Mouse (Mus musculus): ENCODE measurements around the gene Stx8. TPM values are rescaled to one million over a fixed set of nuclear protein-coding genes. Genes with fewer than 3 reads are reported as not detected.

Gene Stx8
- polyA plus RNA-seq, 1 experiment from 2014 or later: 16.6 TPM

DNA sequence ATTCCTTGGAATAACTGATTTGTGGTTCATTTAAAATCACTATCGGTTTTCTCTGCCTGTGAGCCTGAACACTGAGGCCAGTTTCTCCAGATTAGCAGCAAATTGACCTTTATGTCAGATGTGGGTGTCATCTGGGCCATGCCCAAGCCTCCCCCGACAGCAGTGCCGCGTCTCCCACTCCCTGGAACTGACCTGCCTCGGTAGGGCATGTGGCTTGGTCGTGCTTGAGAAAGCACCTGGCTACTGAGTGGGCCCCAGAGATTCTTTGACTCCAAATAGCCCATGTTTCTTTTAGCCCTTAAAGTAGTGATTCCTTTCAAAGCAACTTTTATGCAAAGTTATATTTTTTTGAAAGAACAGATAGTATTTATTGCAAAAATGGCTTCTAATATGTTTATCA is 155.3 kb downstream of the Stx8 start:
- no peaks in the 10 kb centered on the region for H3K9me3 ChIP-seq (replicated peaks; ENCODE audit: control insufficient read depth, low read length)
- no peaks in the 10 kb centered on the region for H3K27me3 ChIP-seq (ENCODE audit: control insufficient read depth, insufficient read depth, low read depth, low read length)
- no peaks in the 10 kb centered on the region for H3K4me1 ChIP-seq (ENCODE audit: control insufficient read depth, low read depth, low read length)
- H3K9ac ChIP-seq (ENCODE audit: low read depth, low read length): no peak overlapping the region
- WGBS (ENCODE audit: insufficient replicate concordance): 56% methylated on average over 6 of the region's 6 CpGs
- no peak overlapping the region for H3K4me2 ChIP-seq (ENCODE audit: low read depth, low read length)
- H3K36me3 ChIP-seq (ENCODE audit: control insufficient read depth, insufficient read depth): no peaks in the 10 kb centered on the region
- no peak overlapping the region for H3K4me3 ChIP-seq (ENCODE audit: low read depth, low read length)
- no peak for ATAC-seq (ENCODE audit: low read depth)
- H3K27ac ChIP-seq (ENCODE audit: low read length): no peak overlapping the region

DNA sequence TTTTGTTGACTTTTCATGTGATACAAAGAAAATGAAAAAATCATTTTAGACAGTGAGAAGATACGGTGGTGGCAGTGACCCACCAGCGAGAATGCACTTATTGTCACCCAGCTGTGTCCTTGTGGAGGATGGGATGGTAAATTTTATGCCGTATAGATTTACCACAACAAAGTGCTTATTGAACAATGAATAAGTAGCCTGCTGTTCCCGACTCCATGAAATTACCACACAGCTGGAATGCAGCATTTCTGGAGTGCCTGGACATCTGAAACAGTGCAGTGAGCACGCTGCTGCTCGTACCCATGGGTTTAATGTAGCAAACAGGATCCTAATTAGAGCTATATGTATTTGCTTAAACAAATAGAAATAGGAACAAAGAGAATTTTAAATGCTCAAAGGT is 155.7 kb downstream of the Stx8 start:
- no peak for ATAC-seq (ENCODE audit: low read depth)
- Histone ChIP-seq H3K9ac (ENCODE audit: low read depth, low read length) (no peak overlapping the region), H3K27ac (ENCODE audit: low read length) (no peak overlapping the region), H3K27me3 (ENCODE audit: control insufficient read depth, insufficient read depth, low read depth, low read length) (no peaks in the 10 kb centered on the region), H3K4me2 (ENCODE audit: low read depth, low read length) (no peak overlapping the region), H3K4me1 (ENCODE audit: control insufficient read depth, low read depth, low read length) (no peaks in the 10 kb centered on the region), H3K4me3 (ENCODE audit: low read depth, low read length) (no peak overlapping the region), H3K9me3 (replicated peaks; ENCODE audit: control insufficient read depth, low read length) (no peaks in the 10 kb centered on the region), H3K36me3 (ENCODE audit: control insufficient read depth, insufficient read depth) (no peaks in the 10 kb centered on the region)
- WGBS (ENCODE audit: insufficient replicate concordance): 70% methylated on average over 6 of the region's 6 CpGs

DNA sequence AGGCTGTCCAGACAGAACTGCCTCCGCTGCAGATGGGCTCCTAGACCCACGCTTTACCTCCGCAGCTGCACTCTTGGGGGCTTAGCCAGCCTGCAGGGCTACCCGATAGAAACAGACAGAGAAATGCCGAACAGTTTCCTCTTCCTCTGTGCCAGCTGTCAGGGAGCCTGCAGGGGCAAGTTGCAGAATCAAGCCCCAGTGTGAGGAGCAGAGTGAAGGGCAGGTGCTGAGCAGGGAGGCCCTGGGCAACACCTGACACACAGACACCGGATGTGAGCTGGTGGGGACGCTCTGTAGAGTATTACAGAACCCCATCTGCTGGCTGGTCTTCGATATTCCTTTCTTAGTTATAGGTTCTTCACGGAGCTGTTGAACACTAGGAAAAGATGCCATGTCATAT is 160.1 kb downstream of the Stx8 start:
- no peak overlapping the region for H3K4me3 ChIP-seq (ENCODE audit: low read depth, low read length)
- no peak overlapping the region for H3K4me2 ChIP-seq (ENCODE audit: low read depth, low read length)
- no peak overlapping the region for H3K27ac ChIP-seq (ENCODE audit: low read length)
- H3K9me3 ChIP-seq (replicated peaks; ENCODE audit: control insufficient read depth, low read length): no peaks in the 10 kb centered on the region
- no peaks in the 10 kb centered on the region for H3K4me1 ChIP-seq (ENCODE audit: control insufficient read depth, low read depth, low read length)
- no peaks in the 10 kb centered on the region for H3K36me3 ChIP-seq (ENCODE audit: control insufficient read depth, insufficient read depth)
- no peak for ATAC-seq (ENCODE audit: low read depth)
- H3K9ac ChIP-seq (ENCODE audit: low read depth, low read length): no peak overlapping the region
- WGBS (ENCODE audit: insufficient replicate concordance): 70% methylated on average over 9 of the region's 9 CpGs
- no peaks in the 10 kb centered on the region for H3K27me3 ChIP-seq (ENCODE audit: control insufficient read depth, insufficient read depth, low read depth, low read length)

DNA sequence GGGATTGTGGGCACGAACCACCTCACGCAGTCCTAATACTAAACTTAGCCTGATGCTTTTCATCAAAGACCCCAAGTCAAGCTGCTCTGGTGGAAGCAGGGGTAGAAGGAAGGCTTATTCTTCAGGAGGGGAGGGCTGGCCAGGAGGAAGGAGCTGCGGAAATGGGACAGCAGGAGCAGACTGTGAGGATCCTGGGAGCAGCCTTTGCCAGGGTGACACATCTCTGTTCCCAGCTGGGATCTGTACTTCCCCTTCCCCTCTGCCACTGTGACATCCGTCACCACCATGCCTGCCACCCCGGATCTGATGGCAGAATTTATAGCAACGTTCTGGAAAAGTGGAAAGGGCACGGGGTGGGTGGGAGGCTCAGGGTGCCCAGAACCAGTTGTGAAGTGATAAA is 168.5 kb downstream of the Stx8 start:
- no peak overlapping the region for H3K4me2 ChIP-seq (ENCODE audit: low read depth, low read length)
- no peaks in the 10 kb centered on the region for H3K9me3 ChIP-seq (replicated peaks; ENCODE audit: control insufficient read depth, low read length)
- no peak overlapping the region for H3K27ac ChIP-seq (ENCODE audit: low read length)
- H3K9ac ChIP-seq (ENCODE audit: low read depth, low read length): no peak overlapping the region
- no peak overlapping the region for H3K4me3 ChIP-seq (ENCODE audit: low read depth, low read length)
- no peaks in the 10 kb centered on the region for H3K4me1 ChIP-seq (ENCODE audit: control insufficient read depth, low read depth, low read length)
- H3K27me3 ChIP-seq (ENCODE audit: control insufficient read depth, insufficient read depth, low read depth, low read length): no peaks in the 10 kb centered on the region
- H3K36me3 ChIP-seq (ENCODE audit: control insufficient read depth, insufficient read depth): no peaks in the 10 kb centered on the region
- no peak for ATAC-seq (ENCODE audit: low read depth)
- WGBS (ENCODE audit: insufficient replicate concordance): 38% methylated on average over 7 of the region's 7 CpGs

DNA sequence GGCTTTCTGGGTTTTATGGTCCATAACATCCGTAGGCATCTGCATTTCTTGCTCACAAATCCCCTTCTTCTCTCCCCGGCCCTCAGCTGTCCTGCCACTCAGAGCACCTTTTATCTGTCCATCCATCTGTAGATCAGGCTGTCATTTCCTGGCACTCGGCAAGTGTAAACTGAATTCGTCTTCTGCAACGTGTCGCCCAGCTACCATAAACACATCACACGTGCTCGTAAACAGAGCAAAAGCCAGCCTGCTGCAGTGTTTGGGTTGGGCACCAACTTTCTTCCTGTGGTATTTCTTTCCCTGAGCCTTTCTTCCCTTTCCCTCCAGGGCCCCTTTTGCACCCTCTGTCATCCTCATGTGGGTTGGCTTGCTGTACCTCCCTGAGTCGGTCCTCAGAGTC is 169.4 kb downstream of the Stx8 start:
- Histone ChIP-seq H3K27me3 (ENCODE audit: control insufficient read depth, insufficient read depth, low read depth, low read length) (no peaks in the 10 kb centered on the region), H3K36me3 (ENCODE audit: control insufficient read depth, insufficient read depth) (no peaks in the 10 kb centered on the region), H3K9me3 (replicated peaks; ENCODE audit: control insufficient read depth, low read length) (no peaks in the 10 kb centered on the region), H3K4me1 (ENCODE audit: control insufficient read depth, low read depth, low read length) (no peaks in the 10 kb centered on the region), H3K4me3 (ENCODE audit: low read depth, low read length) (no peak overlapping the region), H3K9ac (ENCODE audit: low read depth, low read length) (no peak overlapping the region), H3K27ac (ENCODE audit: low read length) (no peak overlapping the region), H3K4me2 (ENCODE audit: low read depth, low read length) (no peak overlapping the region)
- WGBS (ENCODE audit: insufficient replicate concordance): 26% methylated on average over 9 of the region's 9 CpGs
- ATAC-seq (ENCODE audit: low read depth): no peak

DNA sequence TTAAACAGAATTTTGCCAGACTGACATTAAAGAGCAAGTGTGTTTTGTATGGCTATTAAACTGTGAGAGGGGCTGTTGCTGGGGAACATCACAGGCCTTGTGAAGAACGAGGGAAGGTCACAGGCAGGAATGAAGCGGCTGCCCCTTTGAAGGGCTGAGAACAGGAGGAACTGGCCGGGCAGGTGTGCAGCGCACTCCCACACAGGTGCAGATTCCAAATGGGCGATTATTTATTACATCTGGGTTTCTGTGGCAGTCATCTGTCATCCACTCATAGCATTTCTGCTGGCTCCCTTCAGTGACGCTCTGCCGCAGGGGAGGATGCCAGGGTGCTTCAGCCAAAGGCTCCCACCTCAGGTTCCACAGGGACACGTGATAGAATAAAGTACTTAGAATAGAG is 170.7 kb downstream of the Stx8 start:
- Histone ChIP-seq H3K27me3 (ENCODE audit: control insufficient read depth, insufficient read depth, low read depth, low read length) (no peaks in the 10 kb centered on the region), H3K9me3 (replicated peaks; ENCODE audit: control insufficient read depth, low read length) (no peaks in the 10 kb centered on the region), H3K4me2 (ENCODE audit: low read depth, low read length) (no peak overlapping the region), H3K36me3 (ENCODE audit: control insufficient read depth, insufficient read depth) (no peaks in the 10 kb centered on the region), H3K27ac (ENCODE audit: low read length) (no peak overlapping the region), H3K4me3 (ENCODE audit: low read depth, low read length) (no peak overlapping the region), H3K9ac (ENCODE audit: low read depth, low read length) (no peak overlapping the region), H3K4me1 (ENCODE audit: control insufficient read depth, low read depth, low read length) (no peaks in the 10 kb centered on the region)
- no peak for ATAC-seq (ENCODE audit: low read depth)
- WGBS (ENCODE audit: insufficient replicate concordance): 72% methylated on average over 8 of the region's 8 CpGs

DNA sequence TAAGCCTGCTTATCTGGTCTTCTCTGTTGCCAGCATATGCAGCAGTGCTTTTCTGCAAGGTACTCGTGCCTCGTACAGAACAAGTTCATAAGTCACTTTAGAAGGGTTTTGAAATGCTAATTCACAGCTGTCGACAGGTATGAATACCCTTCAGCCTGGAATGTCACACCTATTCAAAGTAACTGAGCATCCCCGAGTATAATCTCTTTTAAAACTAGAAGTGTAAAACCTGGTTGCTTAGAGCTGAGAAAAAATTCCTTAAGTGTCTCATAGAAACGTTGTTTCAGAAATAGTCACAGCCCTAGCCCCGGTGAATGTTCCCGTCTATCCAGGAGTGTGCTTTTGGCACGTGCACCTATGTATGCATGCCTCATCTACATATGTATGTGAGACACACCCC is 176.3 kb downstream of the Stx8 start:
- 47% methylated on average over 8 of the region's 8 CpGs for WGBS (ENCODE audit: insufficient replicate concordance)
- Histone ChIP-seq H3K4me2 (ENCODE audit: low read depth, low read length) (no peak overlapping the region), H3K4me3 (ENCODE audit: low read depth, low read length) (no peak overlapping the region), H3K27ac (ENCODE audit: low read length) (no peak overlapping the region), H3K9me3 (replicated peaks; ENCODE audit: control insufficient read depth, low read length) (no peaks in the 10 kb centered on the region), H3K9ac (ENCODE audit: low read depth, low read length) (no peak overlapping the region), H3K36me3 (ENCODE audit: control insufficient read depth, insufficient read depth) (no peaks in the 10 kb centered on the region), H3K4me1 (ENCODE audit: control insufficient read depth, low read depth, low read length) (no peaks in the 10 kb centered on the region; the same call in 1 of the 2 replicates), H3K27me3 (ENCODE audit: control insufficient read depth, insufficient read depth, low read depth, low read length) (no peaks in the 10 kb centered on the region)
- ATAC-seq (ENCODE audit: low read depth): no peak

DNA sequence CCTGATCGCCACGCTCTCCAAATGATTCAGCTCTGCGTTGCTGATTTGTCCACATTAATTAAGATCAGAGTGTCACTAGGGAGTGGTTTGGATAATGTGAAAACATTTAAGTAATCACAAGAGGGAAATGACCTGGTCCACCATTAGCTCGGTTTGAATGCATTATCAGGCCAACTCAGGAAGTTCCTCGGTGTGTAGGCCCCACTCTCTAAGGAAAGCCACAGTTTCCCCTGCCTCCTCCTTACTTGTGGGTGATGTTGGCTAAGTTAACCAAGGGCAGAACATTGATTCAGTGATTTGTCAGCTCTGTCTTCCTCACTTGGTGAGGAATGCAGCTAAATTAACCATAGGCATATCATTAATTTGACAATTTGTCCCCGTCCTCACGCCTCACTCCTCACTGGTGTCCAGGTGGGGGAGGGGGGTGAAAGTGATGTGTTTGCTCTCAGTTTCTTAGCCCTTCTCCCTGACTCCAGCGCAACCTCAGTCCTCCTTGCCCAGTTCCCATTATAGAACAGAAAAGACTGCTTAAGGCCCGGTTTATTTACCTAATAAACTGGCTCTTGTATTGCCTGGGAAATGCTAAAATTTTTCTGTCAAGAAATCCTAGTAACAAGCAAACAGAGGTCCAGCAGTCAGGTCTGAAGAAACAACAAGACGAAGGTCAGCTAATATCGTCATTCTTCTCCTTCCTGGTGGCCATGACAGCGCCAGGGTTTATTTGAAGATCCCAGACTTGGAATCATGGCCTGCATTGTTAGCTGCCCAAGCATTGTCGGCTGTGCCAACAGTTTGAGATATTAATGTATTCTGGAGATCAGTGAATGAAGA is 178.5 kb downstream of the Stx8 start:
- no peak overlapping the region for H3K4me3 ChIP-seq (ENCODE audit: low read depth, low read length)
- no peaks in the 10 kb centered on the region; the same call in 1 of the 2 replicates for H3K4me1 ChIP-seq (ENCODE audit: control insufficient read depth, low read depth, low read length)
- H3K36me3 ChIP-seq (ENCODE audit: control insufficient read depth, insufficient read depth): no peaks in the 10 kb centered on the region
- H3K9ac ChIP-seq (ENCODE audit: low read depth, low read length): no peak overlapping the region
- 31% methylated on average over 13 of the region's 13 CpGs for WGBS (ENCODE audit: insufficient replicate concordance)
- H3K9me3 ChIP-seq (replicated peaks; ENCODE audit: control insufficient read depth, low read length): no peaks in the 10 kb centered on the region
- ATAC-seq (ENCODE audit: low read depth): no peak
- H3K27me3 ChIP-seq (ENCODE audit: control insufficient read depth, insufficient read depth, low read depth, low read length): no peaks in the 10 kb centered on the region
- no peak overlapping the region for H3K4me2 ChIP-seq (ENCODE audit: low read depth, low read length)
- H3K27ac ChIP-seq (ENCODE audit: low read length): no peak overlapping the region

DNA sequence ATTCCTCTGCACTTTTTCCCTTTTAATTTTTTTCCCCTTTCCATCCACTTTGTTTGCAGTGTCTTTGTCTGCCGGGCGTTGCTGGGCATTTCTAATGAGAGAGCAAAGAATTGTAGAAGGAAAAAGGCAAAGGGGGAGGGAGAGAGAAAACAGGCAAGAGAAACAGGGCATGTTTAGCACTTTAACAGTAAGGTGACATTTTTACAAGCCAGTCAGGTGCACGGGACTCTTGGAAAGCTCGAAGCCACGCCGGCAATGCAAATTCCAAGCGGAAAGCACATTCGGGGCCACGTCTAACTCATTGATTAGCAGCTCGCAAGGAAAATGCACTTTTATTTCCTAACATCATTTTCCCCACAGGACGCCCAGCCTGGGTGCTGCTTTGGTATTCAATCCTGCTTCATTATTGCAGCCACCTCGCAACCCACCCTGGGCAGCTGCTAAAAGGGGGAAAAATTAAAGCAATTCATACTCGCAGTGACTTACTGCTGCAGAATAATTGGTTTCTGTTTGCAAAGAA is 179.1 kb downstream of the Stx8 start:
- Histone ChIP-seq H3K27me3 (ENCODE audit: control insufficient read depth, insufficient read depth, low read depth, low read length) (no peaks in the 10 kb centered on the region), H3K36me3 (ENCODE audit: control insufficient read depth, insufficient read depth) (no peaks in the 10 kb centered on the region), H3K9ac (ENCODE audit: low read depth, low read length) (no peak overlapping the region), H3K4me2 (ENCODE audit: low read depth, low read length) (no peak overlapping the region), H3K4me1 (ENCODE audit: control insufficient read depth, low read depth, low read length) (no peaks in the 10 kb centered on the region; the same call in 1 of the 2 replicates), H3K9me3 (replicated peaks; ENCODE audit: control insufficient read depth, low read length) (no peaks in the 10 kb centered on the region), H3K27ac (ENCODE audit: low read length) (no peak overlapping the region), H3K4me3 (ENCODE audit: low read depth, low read length) (no peak overlapping the region)
- 47% methylated on average over 13 of the region's 13 CpGs for WGBS (ENCODE audit: insufficient replicate concordance)
- ATAC-seq (ENCODE audit: low read depth): no peak

All from liver, embryonic 16.5 days (tissue).